Mouse (Mus musculus): ENCODE data around the gene Xiap.

DNA sequence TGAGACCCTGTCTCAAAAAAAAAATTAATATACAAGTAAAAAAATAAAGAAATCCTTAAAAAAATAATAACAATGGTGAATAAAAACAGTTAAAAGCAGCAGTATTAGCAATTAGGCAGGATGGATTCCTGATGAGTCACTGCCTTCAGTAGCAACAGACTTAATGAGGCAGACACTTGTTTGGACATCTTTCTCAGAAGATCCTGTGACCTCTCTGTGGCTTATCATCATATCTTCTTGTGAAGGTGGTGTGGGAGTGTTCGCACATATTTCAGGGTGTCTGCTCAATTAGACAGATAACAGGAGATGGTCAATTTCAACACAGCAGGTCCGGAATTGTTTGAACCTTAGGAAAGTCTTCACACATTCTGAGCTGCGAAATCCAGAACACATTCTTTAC, 45.0 kb upstream of the Xiap start:
- TF ChIP-seq CTCF (IDR thresholded peaks at IDR 0.05; ENCODE audit: extremely low read depth, insufficient read length, insufficient replicate concordance, low read depth, low read length) (no peak), POLR2A (IDR thresholded peaks at IDR 0.05; ENCODE audit: low read depth, low read length) (no peak)

All from small intestine, adult 2 months (tissue).